Mouse (Mus musculus) liver, postnatal 0 days (tissue): Measurements from ENCODE around the gene Wdr76.
"Not testable (repeated sequence)": the region's sequence is repeated elsewhere in the genome, so short reads cannot be mapped to it uniquely, and the experiment has no call there.

Experiments
- CTCF ChIP-seq: sonication (generic); IDR thresholded peaks from 2 replicates; pipeline ENCODE4 v1.5.1; 2016; ENCODE audit warnings: antibody characterized with exemption, low read depth
- EP300 ChIP-seq: IDR thresholded peaks from 2 replicates; pipeline ENCODE4 v1.6.1; 2016; ENCODE audit warnings: antibody characterized with exemption, low read depth, mild to moderate bottlenecking

DNA sequence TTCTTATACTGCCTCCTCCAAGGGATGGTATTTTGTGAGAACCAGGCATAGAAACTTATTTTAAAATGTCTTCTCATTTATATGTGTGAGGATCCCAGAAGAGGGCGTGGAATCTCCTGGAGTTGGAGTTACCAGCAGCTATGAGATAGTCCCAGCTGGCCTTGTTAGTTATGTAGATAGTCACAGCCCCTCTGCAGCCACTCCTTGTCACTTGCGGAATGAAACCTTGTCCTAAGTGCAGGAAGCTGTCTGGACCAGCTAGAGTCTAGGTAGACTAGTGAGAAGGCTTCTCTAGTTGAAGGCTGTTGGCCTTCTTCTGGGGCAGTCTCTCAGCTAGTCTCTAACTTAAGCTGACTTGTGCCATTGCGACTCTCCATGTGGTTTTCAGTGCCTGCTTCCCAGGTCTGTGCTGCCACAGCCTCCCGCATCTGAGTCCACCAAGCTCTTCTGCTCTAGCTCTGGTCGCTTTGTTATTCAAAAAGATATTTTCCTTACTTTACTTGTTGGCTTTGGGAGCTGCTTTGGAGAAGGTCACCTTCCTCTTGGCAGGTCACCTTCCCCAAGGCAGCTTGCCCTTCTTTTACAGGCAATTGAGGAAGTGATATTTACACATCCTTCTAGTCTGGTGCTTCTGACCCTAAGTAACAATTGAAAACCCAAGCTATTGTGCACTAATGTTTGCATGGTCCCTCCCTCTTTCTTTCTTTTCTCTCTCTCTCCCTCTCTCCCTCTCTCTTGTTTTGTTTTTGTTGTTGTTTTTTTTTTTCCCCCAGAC, 6.7 kb downstream of the Wdr76 start:
- not testable (repeated sequence) for TF ChIP-seq EP300, CTCF
